Mouse (Mus musculus) brain, embryonic 14.5 days (tissue): ENCODE measurements around the gene Dcaf17. TPM values are rescaled to one million over a fixed set of nuclear protein-coding genes. Genes with fewer than 3 reads are reported as not detected.
A peak's percentile ranks its signal among the peaks of the same experiment; 100 is the strongest.

Experiments used
- DNase-seq: peaks from one replicate; pipeline ENCODE4 v3.0.0-alpha.2; 2011; ENCODE audit warnings: low read depth
- CTCF ChIP-seq: fragments of 200-500 bp; IDR thresholded peaks from 2 replicates; pipeline ENCODE4 v1.5.1; 2012; ENCODE audit warnings: inconsistent platforms, mild to moderate bottlenecking, moderate library complexity, borderline replicate concordance; ENCODE audit not compliant: insufficient read depth, insufficient read length; ENCODE audit errors: extremely low read depth
- POLR2A ChIP-seq: fragments of 200-500 bp; IDR thresholded peaks from 2 replicates; pipeline ENCODE4 v1.6.1; 2012; ENCODE audit warnings: mild to moderate bottlenecking, inconsistent platforms, borderline replicate concordance; ENCODE audit not compliant: poor library complexity, insufficient read depth, insufficient read length, severe bottlenecking; ENCODE audit errors: extremely low read depth
- polyA plus RNA-seq: library from polyadenylated mRNA; depleted of rRNA; stranded (reverse); fragments of >200 nt; gene quantifications from 2 replicates; pipeline ENCODE4 v1.2.3, GENCODE M21; 2012; rRNA removed

Gene Dcaf17
- polyA plus RNA-seq, 1 experiment, result 11.2 TPM

GRCm38 (mm10) chr2:71134041-71134505, 78.9 kb downstream of the Dcaf17 start:
- TF ChIP-seq POLR2A (no peak), CTCF (no peak)

GRCm38 (mm10) chr2:71134836-71135235, 79.7 kb downstream of the Dcaf17 start:
- TF ChIP-seq CTCF, result no peak
- TF ChIP-seq POLR2A, result no peak

More at GRCm38 (mm10) chr2:71134041-71134505, 78.9 kb downstream of the Dcaf17 start:
- DNase-seq, result no peak

GRCm38 (mm10) chr2:71140622-71141021, 85.5 kb downstream of the Dcaf17 start:
- TF ChIP-seq POLR2A (no peak), CTCF (no peak)
- DNase-seq, result no peak

More at GRCm38 (mm10) chr2:71134836-71135235, 79.7 kb downstream of the Dcaf17 start:
- no peak for DNase-seq

GRCm38 (mm10) chr2:71142410-71142809, 87.3 kb downstream of the Dcaf17 start:
- TF ChIP-seq CTCF, result no peak
- no peak for TF ChIP-seq POLR2A

GRCm38 (mm10) chr2:71145853-71146252, 90.7 kb downstream of the Dcaf17 start:
- no peak for TF ChIP-seq CTCF
- no peak for TF ChIP-seq POLR2A
- DNase-seq, result no peak

More at GRCm38 (mm10) chr2:71142410-71142809, 87.3 kb downstream of the Dcaf17 start:
- DNase-seq, result no peak

GRCm38 (mm10) chr2:71146266-71146665, 91.1 kb downstream of the Dcaf17 start:
- no peak for DNase-seq
- TF ChIP-seq POLR2A, result no peak
- TF ChIP-seq CTCF, result no peak

GRCm38 (mm10) chr2:71147816-71148215, 92.7 kb downstream of the Dcaf17 start:
- TF ChIP-seq CTCF, result no peak
- no peak for TF ChIP-seq POLR2A
- peak; percentile 69 for DNase-seq

Other genes with a start within 250 kb of the Dcaf17 start
- 23.3 and 38.2 TPM in 2 replicates for gene Tlk1, start 229.6 kb upstream of the Dcaf17 start, polyA plus RNA-seq
- gene Mettl8, start 255 bp downstream of the Dcaf17 start, polyA plus RNA-seq, result 11.8 and 13.2 TPM in 2 replicates
- gene Cybrd1, start 62.6 kb downstream of the Dcaf17 start, polyA plus RNA-seq, result 4.0 and 9.4 TPM in 2 replicates
- gene Dync1i2, start 156.4 kb downstream of the Dcaf17 start, polyA plus RNA-seq, result 213 and 233 TPM in 2 replicates